Mouse (Mus musculus): ENCODE measurements around the gene Baz1a. TPM values are rescaled to one million over a fixed set of nuclear protein-coding genes. Genes with fewer than 3 reads are reported as not detected.

Baz1a gene
- polyA plus RNA-seq (2016; fragmentation: Nextera tagmentation; extraction: Ambion mirVana) = 34.5 and 38.0 TPM in 2 replicates

DNA sequence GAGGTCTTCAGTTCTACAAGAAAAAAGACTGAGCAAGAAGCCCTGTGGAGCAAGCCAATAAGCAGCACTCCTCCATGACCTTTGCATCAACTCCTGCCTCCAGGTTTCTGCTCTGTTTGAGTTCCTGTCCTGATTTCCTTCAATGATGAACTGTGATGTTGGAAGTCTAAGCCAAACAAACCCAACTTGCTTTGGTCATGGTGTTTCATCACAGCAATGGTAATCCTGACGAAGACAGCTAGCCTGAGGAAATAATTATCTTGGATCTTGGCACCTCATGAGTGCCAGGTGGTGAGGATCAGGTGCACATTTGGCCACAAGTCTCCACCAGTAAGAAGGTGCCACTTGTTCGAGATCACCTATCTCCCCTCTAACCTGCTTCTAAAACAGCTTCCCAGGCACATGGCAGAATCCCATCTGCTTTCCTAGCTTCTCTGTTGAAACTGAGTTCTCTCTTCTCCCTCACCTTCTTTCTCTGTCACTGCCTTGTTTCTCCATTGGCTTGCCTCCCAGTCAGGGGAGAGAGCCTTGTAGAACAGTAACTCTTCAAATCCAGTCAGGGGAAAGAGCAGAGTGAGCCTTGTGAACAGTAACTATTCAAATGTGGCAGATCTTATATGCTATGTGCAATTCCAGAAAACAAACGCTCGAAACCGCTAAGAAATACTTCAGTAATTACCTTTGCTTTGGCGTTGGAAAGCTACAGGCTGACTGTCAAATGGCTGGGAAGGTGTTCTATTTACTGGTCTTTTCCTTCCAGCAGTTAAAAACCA lies at the start of gene Baz1a:
Gene Baz1a, minus strand, starts transcription at position 723 of the 773 bp plus-strand sequence.
- H3K27me3 ChIP-seq (replicated peaks; ENCODE audit: low read depth, poor library complexity, severe bottlenecking) = no peaks in the 10 kb centered on the region
- H3K4me1 ChIP-seq = peaks cover 10% of the 10 kb centered on the region
- H3K4me3 ChIP-seq = no peak within 1 kb of the TSS
- 91% methylated on average over 6 of the region's 6 CpGs for WGBS
- no peaks in the 10 kb centered on the region for H3K36me3 ChIP-seq (replicated peaks)
- H3K27ac ChIP-seq (replicated peaks) = no peak within 1 kb of the TSS
- no peaks in the 10 kb centered on the region for H3K9me3 ChIP-seq
- no peak for DNase-seq (ENCODE audit: low spot score)

DNA sequence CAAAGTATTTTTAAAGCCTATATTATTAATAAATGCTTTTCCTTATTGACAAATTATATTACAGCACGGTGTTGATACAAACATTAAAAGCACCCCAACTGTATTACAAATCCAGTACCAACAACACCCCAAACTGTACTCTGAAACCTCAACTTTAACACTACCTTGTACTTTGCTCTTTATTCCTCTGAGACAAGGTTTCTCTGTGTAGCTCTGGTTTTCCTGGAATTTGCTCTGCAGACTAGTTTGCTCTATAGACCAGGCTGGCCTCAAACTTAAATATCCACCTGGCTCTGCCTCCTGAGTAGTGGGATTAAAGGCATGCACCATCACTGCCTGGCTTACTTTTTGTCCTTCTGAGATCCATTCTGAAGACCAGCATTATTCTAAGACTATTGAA lies 48.0 kb upstream of the Baz1a start:
- Histone ChIP-seq H3K27ac (replicated peaks) (no peak overlapping the region), H3K4me3 (no peak overlapping the region), H3K36me3 (replicated peaks) (peaks cover 40% of the 10 kb centered on the region), H3K9me3 (no peaks in the 10 kb centered on the region), H3K4me1 (no peaks in the 10 kb centered on the region), H3K27me3 (replicated peaks; ENCODE audit: low read depth, poor library complexity, severe bottlenecking) (no peaks in the 10 kb centered on the region)
- 87% methylated on average over 1 of the region's 1 CpGs for WGBS
- DNase-seq (ENCODE audit: low spot score) = no peak

DNA sequence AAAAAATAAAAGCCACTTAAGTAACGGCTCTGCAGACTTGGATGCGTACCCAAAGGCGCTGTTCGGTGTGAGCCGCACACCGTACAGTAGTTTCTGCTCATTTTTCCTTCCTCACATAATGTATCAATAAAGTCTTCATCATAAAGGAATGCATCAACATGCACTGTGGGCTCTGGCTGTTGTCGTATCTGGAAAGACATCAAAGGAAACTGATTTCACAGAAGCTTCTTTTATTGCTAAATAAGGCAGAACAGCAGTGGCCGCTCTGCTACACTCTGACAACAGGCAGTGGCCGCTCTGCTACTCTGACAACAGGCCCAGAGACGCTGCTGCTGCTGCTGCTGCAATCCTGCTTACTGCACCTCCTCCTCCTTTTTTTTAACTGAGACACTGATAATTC lies 46.9 kb upstream of the Baz1a start:
- Histone ChIP-seq H3K4me3 (no peak overlapping the region), H3K36me3 (replicated peaks) (peaks cover 44% of the 10 kb centered on the region), H3K9me3 (no peaks in the 10 kb centered on the region), H3K27me3 (replicated peaks; ENCODE audit: low read depth, poor library complexity, severe bottlenecking) (no peaks in the 10 kb centered on the region), H3K27ac (replicated peaks) (no peak overlapping the region), H3K4me1 (no peaks in the 10 kb centered on the region)
- DNase-seq (ENCODE audit: low spot score) = no peak
- 94% methylated on average over 10 of the region's 10 CpGs for WGBS

DNA sequence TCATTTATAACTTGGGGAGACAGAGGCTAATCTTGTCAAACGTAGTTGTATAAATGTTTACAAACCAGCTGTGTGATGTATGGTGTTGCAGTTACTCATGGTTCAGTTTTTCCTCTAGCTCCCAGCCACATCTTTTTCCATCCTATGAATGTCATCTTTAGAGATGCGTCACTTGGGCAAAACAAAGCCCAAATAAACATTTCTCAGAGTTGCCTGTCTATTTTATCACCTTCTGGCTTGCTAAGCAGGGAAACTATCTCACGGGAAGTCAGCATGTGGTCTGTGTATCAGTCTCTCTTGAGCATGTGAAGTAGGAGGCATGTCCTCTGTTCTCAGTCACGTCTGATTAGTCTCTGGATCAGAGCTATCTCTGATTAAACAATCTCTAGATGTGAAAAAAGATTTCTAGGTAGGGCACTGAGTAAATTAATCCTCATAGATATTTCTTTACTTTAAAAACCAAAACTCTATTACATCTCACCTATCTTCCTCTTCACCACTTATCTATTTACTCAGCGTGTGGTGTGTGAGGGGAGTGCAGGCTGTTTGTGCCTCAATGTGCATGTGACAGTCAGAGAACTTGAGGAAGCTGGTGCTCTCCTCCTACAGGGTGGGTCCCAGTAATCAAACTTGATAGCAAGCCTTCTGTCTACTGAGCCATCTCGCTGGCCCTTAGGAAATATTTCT lies 46.2 kb upstream of the Baz1a start:
- H3K27me3 ChIP-seq (replicated peaks; ENCODE audit: low read depth, poor library complexity, severe bottlenecking) = no peaks in the 10 kb centered on the region
- WGBS = 88% methylated on average over 6 of the region's 6 CpGs
- H3K4me1 ChIP-seq = no peaks in the 10 kb centered on the region
- peaks cover 48% of the 10 kb centered on the region for H3K36me3 ChIP-seq (replicated peaks)
- H3K27ac ChIP-seq (replicated peaks) = no peak overlapping the region
- no peak for DNase-seq (ENCODE audit: low spot score)
- H3K4me3 ChIP-seq = no peak overlapping the region
- no peaks in the 10 kb centered on the region for H3K9me3 ChIP-seq

DNA sequence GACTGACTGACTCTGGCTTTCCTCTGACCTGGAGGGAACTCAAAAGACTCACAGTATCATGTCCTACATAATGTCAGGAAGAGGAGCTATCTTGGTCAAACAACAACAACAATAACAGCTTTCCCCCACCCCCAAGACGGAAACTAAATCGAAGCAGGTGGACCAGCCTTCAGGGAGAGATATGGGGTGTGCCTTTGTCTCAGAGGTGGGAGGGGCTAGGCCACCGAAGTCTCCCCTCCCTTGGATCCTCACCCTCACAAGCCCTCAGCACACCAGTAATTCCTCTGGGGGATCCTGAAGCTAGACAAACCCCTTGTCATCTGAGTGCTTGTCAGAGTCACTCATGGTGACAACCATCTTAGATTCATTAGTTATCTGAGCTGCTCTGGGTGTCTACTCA lies 45.7 kb upstream of the Baz1a start:
- no peaks in the 10 kb centered on the region for H3K27me3 ChIP-seq (replicated peaks; ENCODE audit: low read depth, poor library complexity, severe bottlenecking)

DNA sequence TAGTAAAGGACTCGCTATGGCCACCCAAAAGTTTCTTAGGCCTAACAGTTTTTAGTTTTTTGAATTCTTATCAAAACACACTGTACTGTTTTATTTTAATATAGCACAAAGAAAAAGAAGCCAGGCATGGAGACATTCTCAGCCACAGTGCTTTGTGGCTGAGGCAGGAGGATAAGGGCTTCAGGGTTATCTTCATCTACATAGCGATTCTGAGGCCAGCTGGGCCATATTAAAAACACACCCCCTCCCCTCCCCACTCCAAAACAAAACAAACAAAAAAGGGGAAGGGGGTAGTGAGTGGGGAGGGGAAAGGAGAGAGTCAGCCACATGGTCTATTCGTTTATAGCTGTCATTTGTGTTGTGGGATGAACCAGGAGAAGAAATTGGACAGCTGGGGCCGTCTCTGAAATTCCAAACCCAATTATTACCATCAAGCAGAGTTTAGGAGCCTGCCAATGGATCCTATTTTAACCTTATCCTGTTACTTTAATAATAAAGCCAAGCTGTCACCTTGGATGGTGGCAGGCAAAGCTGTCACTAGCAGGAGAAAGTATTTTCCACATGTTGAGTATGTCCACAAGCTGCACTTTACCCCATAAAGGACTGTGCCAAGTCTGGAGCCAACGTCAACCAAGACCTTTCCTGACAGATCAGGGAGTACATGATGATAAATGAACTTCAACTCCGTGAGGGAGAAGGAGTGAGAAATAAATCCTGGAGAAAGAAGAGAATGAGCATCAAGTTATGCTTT lies 44.9 kb upstream of the Baz1a start:
- Histone ChIP-seq H3K9me3 (no peaks in the 10 kb centered on the region), H3K4me1 (no peaks in the 10 kb centered on the region), H3K36me3 (replicated peaks) (peaks cover 43% of the 10 kb centered on the region), H3K4me3 (no peak overlapping the region), H3K27ac (replicated peaks) (no peak overlapping the region), H3K27me3 (replicated peaks; ENCODE audit: low read depth, poor library complexity, severe bottlenecking) (no peaks in the 10 kb centered on the region)
- 73% methylated on average over 6 of the region's 6 CpGs for WGBS
- no peak for DNase-seq (ENCODE audit: low spot score)

More for the DNA sequence above, 45.7 kb upstream of the Baz1a start:
- Histone ChIP-seq H3K36me3 (replicated peaks) (peaks cover 48% of the 10 kb centered on the region), H3K4me1 (no peaks in the 10 kb centered on the region), H3K9me3 (no peaks in the 10 kb centered on the region), H3K4me3 (no peak overlapping the region), H3K27ac (replicated peaks) (no peak overlapping the region)
- WGBS = 74% methylated on average over 3 of the region's 3 CpGs
- no peak for DNase-seq (ENCODE audit: low spot score)

DNA sequence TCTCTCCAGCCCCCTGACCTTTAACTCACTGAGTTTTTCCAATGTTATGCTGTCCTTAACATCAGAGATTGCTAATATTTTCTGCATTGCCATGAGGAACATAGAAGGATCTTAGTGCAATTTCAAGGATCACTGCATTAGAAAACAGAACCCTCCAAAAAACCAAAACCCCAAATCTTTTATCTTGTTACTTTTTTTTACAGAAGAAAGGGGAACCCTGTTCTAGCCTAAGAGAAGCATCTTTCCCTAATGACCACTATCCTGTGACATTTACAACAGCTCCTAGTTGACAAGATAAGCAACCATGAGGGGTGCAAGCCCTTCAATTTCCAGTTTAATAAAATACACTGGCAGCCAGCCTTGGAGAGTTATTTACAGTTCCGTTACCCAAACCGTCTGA lies 42.6 kb upstream of the Baz1a start:
- Histone ChIP-seq H3K27me3 (replicated peaks; ENCODE audit: low read depth, poor library complexity, severe bottlenecking) (no peaks in the 10 kb centered on the region), H3K4me3 (no peak overlapping the region), H3K27ac (replicated peaks) (no peak overlapping the region), H3K9me3 (no peaks in the 10 kb centered on the region), H3K4me1 (no peaks in the 10 kb centered on the region), H3K36me3 (replicated peaks) (peaks cover 47% of the 10 kb centered on the region)
- DNase-seq (ENCODE audit: low spot score) = no peak
- WGBS = 85% methylated on average over 2 of the region's 2 CpGs

DNA sequence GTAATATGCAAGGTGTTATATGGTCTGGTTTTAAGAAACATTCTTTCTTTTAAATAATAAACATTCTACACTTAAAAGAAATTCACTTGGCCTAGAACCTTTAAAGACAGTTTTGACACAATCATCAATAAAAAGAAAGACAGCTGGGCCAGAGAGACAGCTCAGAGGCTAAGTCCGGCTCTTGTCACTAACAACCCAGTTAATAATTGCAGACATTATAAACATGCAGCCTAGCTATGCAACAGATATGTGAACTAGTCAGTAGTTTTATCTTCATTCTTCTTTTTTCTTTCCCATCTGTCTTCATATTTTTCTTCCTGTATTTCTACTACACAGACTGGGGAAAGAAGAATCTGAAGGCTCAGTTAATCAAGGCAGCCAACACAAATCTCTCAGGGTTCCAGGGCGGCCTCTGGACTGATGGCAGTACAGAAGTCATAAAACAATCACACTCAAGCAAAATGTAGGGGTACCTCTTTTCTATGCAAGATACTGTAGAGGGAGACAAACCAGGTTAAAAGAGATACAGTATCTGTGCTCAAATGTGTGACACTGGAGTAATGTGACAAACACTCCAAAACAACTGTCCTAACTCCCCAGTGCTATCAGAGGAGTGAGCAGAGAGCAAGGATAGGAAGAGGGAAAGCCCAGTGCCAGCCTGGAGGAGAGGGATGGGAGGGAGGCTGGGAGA lies 40.5 kb upstream of the Baz1a start:
- WGBS = 87% methylated on average over 2 of the region's 2 CpGs
- DNase-seq (ENCODE audit: low spot score) = no peak
- no peaks in the 10 kb centered on the region for H3K9me3 ChIP-seq

DNA sequence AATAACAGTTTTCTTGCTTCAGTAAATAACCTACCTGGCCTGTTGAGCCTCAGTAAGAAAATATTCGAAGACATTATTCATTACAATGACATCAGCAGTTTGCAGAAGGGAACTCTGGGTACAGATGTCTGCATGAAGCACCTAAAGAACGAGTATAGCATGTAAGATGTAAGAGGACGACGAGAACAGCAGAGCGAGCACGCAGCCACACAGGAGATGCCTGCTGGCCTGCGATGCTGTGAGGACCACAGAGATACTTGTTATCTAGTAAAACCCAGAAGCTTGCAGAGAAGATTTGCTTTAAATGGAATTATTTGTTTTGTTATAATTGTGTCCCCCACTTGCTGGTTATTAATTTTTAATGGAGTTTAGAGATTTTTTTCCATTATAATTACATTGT lies 39.1 kb upstream of the Baz1a start:
- Histone ChIP-seq H3K27me3 (replicated peaks; ENCODE audit: low read depth, poor library complexity, severe bottlenecking) (no peaks in the 10 kb centered on the region), H3K4me1 (no peaks in the 10 kb centered on the region), H3K4me3 (no peak overlapping the region), H3K36me3 (replicated peaks) (peaks cover 31% of the 10 kb centered on the region), H3K9me3 (no peaks in the 10 kb centered on the region), H3K27ac (replicated peaks) (no peak overlapping the region)
- whole genome bisulfite sequencing = 91% methylated on average over 7 of the region's 7 CpGs
- DNase-seq (ENCODE audit: low spot score) = no peak

More for the DNA sequence above, 40.5 kb upstream of the Baz1a start:
- no peaks in the 10 kb centered on the region for H3K4me1 ChIP-seq
- H3K27ac ChIP-seq (replicated peaks) = no peak overlapping the region
- no peak overlapping the region for H3K4me3 ChIP-seq
- H3K36me3 ChIP-seq (replicated peaks) = peaks cover 34% of the 10 kb centered on the region
- no peaks in the 10 kb centered on the region for H3K27me3 ChIP-seq (replicated peaks; ENCODE audit: low read depth, poor library complexity, severe bottlenecking)

DNA sequence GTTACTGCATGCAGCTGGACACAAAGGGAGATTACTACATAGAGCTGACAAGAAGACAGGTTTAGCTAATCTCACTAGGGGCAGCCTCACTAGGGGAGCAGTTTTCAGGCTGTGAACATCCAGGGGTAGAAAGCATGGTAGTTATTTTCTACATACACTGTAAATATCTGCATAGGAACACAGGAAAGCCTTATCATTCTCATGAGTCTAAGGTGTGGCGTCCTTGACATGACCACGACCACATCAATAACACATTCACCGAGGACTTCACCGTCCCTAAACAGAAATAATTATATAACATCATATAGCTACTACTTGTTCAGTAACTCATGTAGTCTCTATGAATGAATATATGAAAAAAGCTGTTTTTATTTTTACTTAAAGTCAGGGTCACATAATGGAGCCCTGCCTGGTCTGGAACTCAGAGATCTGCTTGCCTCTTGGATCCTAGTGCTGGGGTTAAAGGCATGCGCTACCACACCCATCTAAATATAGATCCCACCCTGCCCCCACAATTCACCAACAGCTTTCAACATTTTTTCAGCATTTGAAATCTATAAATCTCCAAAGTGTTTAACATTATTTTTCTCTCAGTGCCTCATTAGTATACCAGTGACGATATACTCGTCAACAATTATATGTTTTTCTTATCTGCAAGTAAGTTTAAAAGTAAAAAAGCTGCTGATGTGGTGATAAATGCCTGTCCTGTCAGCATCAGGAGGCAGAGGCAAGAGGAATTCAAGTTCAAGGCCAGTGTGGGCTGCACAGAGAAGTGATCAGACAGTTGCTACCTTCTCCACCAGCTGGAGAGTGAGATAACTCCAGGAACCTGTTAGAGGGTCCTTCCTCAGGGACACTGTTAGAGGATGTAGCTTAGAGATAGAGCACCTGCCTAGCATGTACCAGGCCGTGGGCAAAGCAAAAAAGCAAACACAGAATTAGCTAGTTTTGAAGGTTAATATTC lies 37.3 kb upstream of the Baz1a start:
- no peak for DNase-seq (ENCODE audit: low spot score)
- H3K9me3 ChIP-seq = no peaks in the 10 kb centered on the region
- H3K4me1 ChIP-seq = no peaks in the 10 kb centered on the region
- no peak overlapping the region for H3K4me3 ChIP-seq
- peaks cover 29% of the 10 kb centered on the region for H3K36me3 ChIP-seq (replicated peaks)
- WGBS = 92% methylated on average over 8 of the region's 8 CpGs
- no peaks in the 10 kb centered on the region for H3K27me3 ChIP-seq (replicated peaks; ENCODE audit: low read depth, poor library complexity, severe bottlenecking)
- H3K27ac ChIP-seq (replicated peaks) = no peak overlapping the region

DNA sequence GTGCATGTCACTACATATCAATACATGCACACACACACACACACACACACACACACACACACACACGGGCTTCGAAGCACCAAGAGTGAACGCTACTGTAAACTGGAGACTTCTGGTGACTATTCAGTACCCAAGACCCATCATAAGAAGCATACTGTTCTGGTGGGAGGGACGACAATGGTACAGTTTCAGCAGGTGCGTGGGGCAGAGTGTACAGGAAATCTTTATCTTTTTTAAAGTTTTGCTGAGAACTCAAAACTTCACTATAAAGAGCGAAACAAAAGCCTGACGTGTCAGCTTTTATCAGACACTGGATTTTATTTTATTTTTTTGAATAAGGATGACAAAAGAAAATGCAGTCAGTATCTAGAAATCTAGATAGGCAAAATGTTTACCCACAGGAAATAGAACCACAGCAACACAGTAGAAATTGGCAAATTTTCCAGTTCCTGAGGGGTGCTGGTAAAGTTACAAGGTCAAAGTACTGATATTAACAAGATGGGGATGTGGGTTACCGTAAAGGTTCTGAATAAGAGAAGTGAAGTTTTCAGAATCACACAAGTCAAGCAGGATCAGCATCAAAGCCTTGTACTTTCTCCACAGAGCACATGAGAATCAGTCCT lies 35.7 kb upstream of the Baz1a start:
- Histone ChIP-seq H3K4me3 (no peak overlapping the region), H3K27ac (replicated peaks) (no peak overlapping the region), H3K9me3 (no peaks in the 10 kb centered on the region), H3K27me3 (replicated peaks; ENCODE audit: low read depth, poor library complexity, severe bottlenecking) (no peaks in the 10 kb centered on the region), H3K36me3 (replicated peaks) (peaks cover 38% of the 10 kb centered on the region), H3K4me1 (no peaks in the 10 kb centered on the region)
- no peak for DNase-seq (ENCODE audit: low spot score)
- WGBS = 95% methylated on average over 8 of the region's 8 CpGs

Measured in embryonic facial prominence, embryonic 10.5 days (tissue).